Mouse (Mus musculus) lung, postnatal 0 days (tissue): Measurements from ENCODE around the gene Gm10382.
A peak's percentile ranks its signal among the peaks of the same experiment; 100 is the strongest.

Experiments
- CTCF ChIP-seq: IDR thresholded peaks from 2 replicates; pipeline ENCODE4 v1.5.1; 2016; ENCODE audit warnings: antibody characterized with exemption, mild to moderate bottlenecking
- EP300 ChIP-seq: IDR thresholded peaks from 2 replicates; pipeline ENCODE4 v1.6.1; 2016; ENCODE audit warnings: antibody characterized with exemption, mild to moderate bottlenecking, control low read depth

- TF ChIP-seq CTCF (no peak), EP300 (peak; percentile 91)
Measured at GRCm38 (mm10) chr5:125392977-125393621, 4.0 kb downstream of the Gm10382 start.
